Mouse (Mus musculus) granulocyte monocyte progenitor cell, adult 5-6 weeks (primary cell): Measurements from ENCODE around the gene Naaladl1. TPM values are rescaled to one million over a fixed set of nuclear protein-coding genes. Genes with fewer than 3 reads are reported as not detected.

Experiments
- ATAC-seq: replicated peaks from 2 replicates; pipeline ENCODE4 v1.8.0; 2016; ENCODE audit warnings: mild to moderate bottlenecking, moderate TSS enrichment, inconsistent platforms; ENCODE audit not compliant: poor library complexity, severe bottlenecking
- total RNA-seq, 2 experiments: library from RNA; stranded (forward) in 1 of 2; stranded (reverse) in 1 of 2; fragments of 200-712, 200-1000 nt in 1 of 2; fragments of >200 nt in 1 of 2; fragmentation: Nextera tagmentation in 1 of 2; gene quantifications; 2 replicates each; pipeline ENCODE4 v1.2.3; 2014 to 2017

Naaladl1 gene
- total RNA-seq, 2 experiments from 2014 or later: 1.1 TPM; not detected in 1

- ATAC-seq: no peak
Observed at GRCm38 (mm10) chr19:6079983-6080480, 25.6 kb upstream of the Naaladl1 start, which contains the start of gene Tmem262. Gene Tmem262, plus strand, starts transcription at chr19:6080033.

- no peak for ATAC-seq
Observed at GRCm38 (mm10) chr19:6082156-6082555, 23.4 kb upstream of the Naaladl1 start, which contains the start of gene Gm28374. Gene Gm28374, minus strand, starts transcription at chr19:6082256.

- ATAC-seq: peak; percentile 92
Observed at GRCm38 (mm10) chr19:6084478-6085248, 20.9 kb upstream of the Naaladl1 start, which contains the start of the genes Zfpl1 and Cdca5. Gene Zfpl1, minus strand, starts transcription at chr19:6084956. Gene Cdca5, plus strand, starts transcription at chr19:6084983.

GRCm38 (mm10) chr19:6085417-6085879 lies 20.1 kb upstream of the Naaladl1 start:
- peak; percentile 84 for ATAC-seq

- no peak for ATAC-seq
Observed at GRCm38 (mm10) chr19:6088841-6089240, 16.7 kb upstream of the Naaladl1 start.

- ATAC-seq: no peak
Observed at GRCm38 (mm10) chr19:6094119-6094518, 11.5 kb upstream of the Naaladl1 start, which contains the start of gene AC131692.1. Gene AC131692.1, plus strand, starts transcription at chr19:6094419.

GRCm38 (mm10) chr19:6097847-6098246 lies 7.7 kb upstream of the Naaladl1 start:
- ATAC-seq: peak; percentile 70

- no peak for ATAC-seq
Observed at GRCm38 (mm10) chr19:6101186-6101585, 4.4 kb upstream of the Naaladl1 start.

- no peak for ATAC-seq
Observed at GRCm38 (mm10) chr19:6102169-6102853, 3.3 kb upstream of the Naaladl1 start.

- 0 out of 2 replicates have a peak, but pooled peaks have one; percentile 20 for ATAC-seq
Observed at GRCm38 (mm10) chr19:6104476-6104875, 1.1 kb upstream of the Naaladl1 start.

- no peak for ATAC-seq
Observed at GRCm38 (mm10) chr19:6113116-6113515, 7.5 kb downstream of the Naaladl1 start.

GRCm38 (mm10) chr19:6116113-6116850 lies 10.7 kb downstream of the Naaladl1 start:
- ATAC-seq: no peak

GRCm38 (mm10) chr19:6117346-6117985 lies 11.9 kb downstream of the Naaladl1 start:
- ATAC-seq: no peak

- peak; percentile 83 for ATAC-seq
Observed at GRCm38 (mm10) chr19:6117986-6118676, 12.5 kb downstream of the Naaladl1 start, which contains the start of gene Sac3d1. Gene Sac3d1, minus strand, starts transcription at chr19:6118650.

- no peak for ATAC-seq
Observed at GRCm38 (mm10) chr19:6118677-6119185, 13.1 kb downstream of the Naaladl1 start.

- ATAC-seq: no peak
Observed at GRCm38 (mm10) chr19:6121761-6122160, 16.2 kb downstream of the Naaladl1 start.

GRCm38 (mm10) chr19:6123330-6123729 lies 17.7 kb downstream of the Naaladl1 start:
- ATAC-seq: no peak

GRCm38 (mm10) chr19:6124898-6125297 lies 19.3 kb downstream of the Naaladl1 start:
- ATAC-seq: no peak

- ATAC-seq: no peak
Observed at GRCm38 (mm10) chr19:6126289-6126688, 20.7 kb downstream of the Naaladl1 start.
